Mouse (Mus musculus) heart, adult 9 months (tissue): ENCODE results near the gene Tmem185b.

Experiments used
- DNase-seq, 2 experiments: peaks; one replicate each; pipeline ENCODE4 v3.0.0; 2022; ENCODE audit warnings: low spot score in 2 of 2

Gene Tmem185b

DNA sequence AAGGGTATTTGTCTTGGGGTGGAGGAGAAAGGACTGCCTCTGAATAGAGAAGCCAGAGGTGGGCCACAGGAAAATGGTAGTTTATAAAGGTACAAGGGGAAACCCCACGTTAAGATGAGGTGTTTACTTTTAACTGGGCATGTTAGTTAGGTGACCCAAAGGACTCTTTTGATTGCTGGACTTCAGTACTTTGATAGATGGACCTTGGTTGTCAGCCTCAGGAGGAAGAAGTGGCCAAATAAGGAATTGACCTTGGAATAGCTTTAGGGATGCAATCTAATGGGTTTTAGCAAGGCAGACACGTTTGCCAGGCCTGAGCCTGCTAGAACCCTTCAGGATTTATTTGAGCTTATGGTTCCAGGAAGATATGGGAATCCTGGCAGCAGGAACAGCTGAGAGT is 13.3 kb downstream of the Tmem185b start:
- DNase-seq: no peak

DNA sequence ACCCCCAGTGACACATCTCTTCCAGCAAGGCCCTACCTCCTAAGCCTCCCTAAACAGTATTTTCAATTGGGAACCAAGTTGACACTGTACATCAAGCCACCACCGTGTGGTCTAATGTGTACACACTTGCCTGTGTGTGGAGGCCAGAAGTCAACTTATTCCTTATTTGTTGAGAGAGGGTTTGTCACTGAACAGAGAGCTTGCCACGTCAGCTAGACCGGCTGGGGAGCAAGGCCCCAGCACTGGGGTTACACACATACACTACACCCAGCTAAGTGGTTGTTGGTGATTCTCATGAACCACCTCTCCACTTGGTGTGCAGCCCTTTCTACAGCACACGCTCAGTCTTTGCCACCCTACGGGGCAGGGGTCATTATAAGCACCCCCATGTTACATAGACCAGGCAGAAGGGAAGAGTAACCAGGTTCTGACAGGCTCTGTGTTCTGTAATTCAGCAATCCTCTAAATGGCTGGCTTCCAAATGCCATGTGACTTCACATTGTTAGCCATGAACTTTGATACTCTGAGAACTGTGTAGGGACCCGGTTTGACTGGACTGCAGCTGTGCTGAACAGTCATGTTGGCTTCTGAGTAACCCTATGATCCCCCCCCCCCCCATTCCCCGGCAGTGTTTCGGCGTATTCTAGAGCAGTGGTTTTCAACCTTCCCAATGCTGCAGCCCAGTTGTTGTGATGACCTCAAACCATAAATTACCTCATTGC is 15.0 kb downstream of the Tmem185b start:
- no peak for DNase-seq

DNA sequence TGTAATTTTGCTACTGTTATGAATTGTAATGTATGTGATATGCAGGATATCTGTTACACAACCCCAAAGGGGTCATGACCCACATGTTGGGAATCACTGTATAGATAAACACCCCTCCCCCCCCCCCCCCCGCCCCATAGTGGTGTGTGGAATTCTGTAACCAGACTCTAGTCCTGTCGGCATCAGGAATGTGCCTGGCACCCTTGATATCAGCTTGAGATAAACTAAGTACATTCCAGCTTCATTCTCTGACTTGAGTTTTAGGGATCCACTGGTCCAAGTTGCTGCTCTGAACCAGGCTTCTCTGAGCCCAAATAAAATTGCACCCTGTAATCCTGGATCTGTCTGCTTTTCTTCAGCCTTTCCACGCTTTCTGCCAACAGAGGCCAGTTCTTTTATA is 15.6 kb downstream of the Tmem185b start:
- no peak for DNase-seq

DNA sequence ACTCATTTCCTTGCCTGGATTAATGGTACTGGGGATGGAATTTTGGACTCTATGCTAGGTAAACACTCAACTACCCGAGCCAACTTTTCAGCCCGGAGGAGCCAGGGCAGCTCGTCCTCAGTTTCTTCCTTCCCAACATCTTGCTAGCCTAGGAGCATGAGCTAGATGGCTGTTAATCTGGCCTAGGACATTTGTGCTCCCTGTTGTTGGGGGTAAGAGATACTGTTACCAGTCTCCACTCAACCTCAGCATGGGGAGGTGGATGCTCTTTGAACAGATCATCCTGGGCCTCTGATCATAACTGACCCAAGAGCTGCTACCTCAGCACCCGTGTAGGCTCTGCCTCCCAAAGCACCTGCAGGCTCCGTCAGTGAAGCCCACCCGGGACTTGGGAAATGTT is 17.4 kb downstream of the Tmem185b start:
- no peak for DNase-seq

DNA sequence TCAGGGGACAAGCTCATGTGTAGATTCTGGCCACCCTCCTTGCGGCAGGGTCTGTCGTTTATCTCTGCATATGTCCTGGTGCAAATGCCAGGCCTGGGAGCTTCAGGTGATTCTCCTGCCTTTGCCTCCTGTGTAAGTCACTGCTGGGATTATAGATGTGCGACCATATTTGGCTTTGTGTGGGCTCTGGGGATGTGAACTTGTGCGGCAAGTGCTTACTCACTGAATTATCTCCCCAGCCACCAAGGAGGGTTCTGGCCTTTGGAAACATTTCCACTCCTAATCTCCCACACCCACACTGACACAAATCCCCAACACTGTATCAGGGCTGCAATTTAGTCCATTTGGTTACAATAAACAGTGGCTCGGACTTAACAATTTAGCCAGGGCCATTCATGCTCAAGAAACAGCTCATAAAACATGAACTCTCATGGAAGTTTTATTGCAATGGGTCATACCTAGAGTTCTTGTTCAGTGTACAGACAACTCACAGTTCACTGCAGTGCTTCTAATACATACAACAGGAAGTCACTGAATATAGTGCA is 18.7 kb downstream of the Tmem185b start:
- no peak for DNase-seq

DNA sequence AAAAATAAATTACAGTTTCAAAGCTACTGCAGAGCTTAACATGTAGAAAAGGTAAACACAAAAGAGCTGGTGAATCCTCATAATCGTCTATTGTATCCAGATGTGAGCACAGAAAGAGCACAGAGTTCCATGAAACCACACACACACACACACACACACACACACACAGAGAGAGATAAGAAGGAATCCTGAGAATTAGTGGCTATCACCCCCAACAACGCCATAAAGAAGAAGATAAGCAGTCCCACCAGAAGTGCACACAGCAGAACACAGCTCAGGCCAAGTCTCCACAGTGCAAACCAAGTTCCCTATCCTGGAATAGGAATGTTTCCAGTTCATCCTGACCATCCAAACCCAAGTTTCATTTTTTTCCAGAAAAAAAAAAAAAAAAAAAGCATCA is 19.2 kb downstream of the Tmem185b start:
- DNase-seq: no peak

DNA sequence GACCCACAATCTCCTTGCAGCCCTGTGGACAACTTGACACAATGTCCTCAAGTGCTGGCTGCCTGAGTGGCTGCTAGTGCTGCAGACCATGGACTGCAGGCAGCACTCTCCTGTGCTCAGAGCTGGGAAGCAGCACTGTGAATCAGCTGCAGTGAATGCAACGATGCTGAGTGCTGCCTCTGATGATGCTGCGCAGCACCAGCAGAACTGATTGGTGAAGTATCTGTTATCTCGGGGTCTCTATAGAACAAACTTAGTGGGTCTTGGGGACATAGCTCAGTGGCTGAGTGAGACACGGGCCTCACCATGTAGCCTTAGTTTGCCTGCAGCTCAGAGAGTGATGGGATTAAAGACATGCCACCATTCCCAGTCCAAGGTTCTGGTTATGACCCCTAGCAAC is 19.7 kb downstream of the Tmem185b start:
- no peak for DNase-seq

DNA sequence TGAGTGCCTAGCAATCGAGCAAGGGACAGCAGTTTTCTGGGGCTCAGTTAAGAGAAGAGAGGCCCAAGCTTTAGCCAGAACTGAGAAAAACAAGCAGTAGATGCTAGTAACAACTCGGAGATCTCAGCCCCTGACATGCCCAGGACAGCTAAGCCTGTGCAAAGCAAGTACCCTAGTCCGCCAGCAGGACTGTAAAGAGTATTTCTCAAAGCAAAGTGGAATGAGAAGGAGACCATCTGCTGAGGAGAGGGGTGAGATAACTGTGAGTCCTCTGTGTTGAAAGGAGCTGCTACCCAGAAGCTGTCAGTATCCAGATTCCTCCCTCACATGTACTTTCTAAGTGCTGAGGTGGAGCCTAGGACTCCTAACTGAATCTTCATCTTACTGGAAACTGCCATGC is 20.5 kb downstream of the Tmem185b start:
- DNase-seq: no peak

DNA sequence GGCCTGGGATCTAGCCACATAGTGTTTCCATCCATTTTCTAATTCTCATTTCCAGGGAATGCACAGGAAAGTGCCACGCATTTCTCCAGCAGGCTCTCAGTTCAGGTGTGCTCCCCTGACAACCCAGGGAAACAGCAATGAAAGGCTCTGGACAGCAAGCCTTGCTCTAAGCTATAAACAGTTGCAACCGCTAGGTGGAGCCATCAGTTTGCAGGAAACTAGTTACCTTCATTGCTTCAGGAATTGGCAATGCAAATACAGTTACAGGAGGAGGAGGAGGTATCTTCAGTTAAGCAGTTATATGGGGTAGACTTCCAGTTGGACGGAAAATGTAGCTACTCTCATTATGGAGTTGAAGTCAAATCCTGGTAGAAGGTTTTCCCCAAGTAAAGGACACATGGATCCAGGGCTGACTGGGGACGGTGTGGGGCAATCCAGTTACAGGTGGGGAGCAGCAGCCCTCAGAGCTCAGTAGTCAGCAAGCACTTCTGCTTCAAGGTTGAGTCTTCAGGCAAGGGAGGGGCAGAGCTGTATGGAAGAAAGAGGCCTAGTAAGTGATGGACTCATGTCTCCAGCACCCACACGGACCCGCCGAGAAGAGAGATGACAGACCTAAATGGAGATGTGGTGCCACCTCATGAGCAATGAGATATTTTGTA is 22.8 kb downstream of the Tmem185b start:
- peak in 1 of 2 experiments; percentile 51 for DNase-seq

DNA sequence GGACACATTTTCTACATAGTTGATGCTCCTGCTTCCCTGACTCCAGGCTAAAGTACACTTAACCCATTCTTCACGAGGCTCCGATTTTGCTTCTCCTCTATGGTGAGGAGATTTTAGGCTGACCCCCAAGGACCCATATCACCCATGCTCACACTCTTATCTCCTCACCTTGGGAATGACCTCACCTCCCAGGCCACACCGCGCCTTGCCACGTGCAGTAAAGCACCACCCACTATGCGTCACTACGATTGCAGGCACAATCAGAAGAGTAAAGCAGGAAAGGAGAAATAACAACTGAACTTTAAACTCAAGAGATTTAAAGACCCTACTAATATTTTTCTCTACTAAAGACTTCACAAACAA is 23.3 kb downstream of the Tmem185b start:
- no peak for DNase-seq

DNA sequence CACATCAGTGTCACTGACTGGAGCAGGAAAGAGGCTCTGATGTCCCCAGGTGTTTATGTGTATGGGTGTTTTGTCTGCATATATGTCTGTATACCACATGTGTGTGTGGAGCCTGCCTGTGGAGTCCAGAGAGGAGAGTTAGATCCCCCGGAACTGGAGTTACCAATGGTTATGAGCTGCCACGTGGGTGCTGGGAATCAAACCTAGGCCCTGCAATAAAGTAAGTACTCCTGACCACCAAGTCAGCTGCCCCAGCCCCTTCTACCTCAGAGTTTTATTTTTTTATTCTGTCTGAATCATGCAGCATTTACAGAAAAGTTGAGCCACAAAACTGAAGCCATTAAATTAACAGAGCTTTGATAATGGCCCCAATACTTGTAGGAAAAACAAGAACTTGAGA is 24.1 kb downstream of the Tmem185b start:
- no peak for DNase-seq

DNA sequence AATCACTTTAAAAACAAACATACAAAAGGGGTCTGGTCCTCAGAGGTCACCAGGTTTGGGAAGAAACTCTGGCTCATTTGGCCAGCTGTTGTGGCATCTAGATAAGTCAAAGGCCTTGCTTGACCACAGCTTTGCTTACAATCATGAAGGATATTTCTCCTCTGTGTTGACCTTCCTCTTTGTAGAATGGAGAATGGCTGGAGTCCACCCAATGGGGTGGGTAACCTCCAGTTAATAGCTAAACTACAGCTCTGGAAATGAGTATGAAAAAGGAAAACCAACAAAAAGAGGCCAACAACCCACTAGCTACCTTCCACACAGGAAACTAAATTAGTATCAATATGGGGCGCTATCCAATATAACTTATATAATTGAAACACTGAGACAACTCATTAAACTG is 25.7 kb downstream of the Tmem185b start:
- no peak for DNase-seq

DNA sequence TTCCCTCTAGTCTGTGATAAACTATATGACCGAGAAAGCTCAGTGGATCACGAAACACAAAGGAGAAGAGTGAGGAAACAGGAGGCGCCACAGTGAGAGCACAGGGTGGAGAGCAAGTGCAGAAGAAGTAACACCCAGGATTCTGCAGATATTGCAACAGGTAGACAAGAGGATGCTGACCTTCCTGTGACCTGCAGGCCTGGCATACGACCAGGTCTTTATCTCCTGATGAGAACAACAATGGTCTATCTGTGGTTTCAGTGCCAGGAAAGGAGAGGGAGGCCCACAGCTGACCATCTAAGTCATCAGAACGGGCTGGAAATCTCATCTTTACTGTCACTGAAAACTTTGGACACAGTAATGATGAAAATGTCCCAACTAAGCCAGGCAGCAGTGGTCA is 29.7 kb downstream of the Tmem185b start:
- peak; percentile 7 to 57 for DNase-seq

DNA sequence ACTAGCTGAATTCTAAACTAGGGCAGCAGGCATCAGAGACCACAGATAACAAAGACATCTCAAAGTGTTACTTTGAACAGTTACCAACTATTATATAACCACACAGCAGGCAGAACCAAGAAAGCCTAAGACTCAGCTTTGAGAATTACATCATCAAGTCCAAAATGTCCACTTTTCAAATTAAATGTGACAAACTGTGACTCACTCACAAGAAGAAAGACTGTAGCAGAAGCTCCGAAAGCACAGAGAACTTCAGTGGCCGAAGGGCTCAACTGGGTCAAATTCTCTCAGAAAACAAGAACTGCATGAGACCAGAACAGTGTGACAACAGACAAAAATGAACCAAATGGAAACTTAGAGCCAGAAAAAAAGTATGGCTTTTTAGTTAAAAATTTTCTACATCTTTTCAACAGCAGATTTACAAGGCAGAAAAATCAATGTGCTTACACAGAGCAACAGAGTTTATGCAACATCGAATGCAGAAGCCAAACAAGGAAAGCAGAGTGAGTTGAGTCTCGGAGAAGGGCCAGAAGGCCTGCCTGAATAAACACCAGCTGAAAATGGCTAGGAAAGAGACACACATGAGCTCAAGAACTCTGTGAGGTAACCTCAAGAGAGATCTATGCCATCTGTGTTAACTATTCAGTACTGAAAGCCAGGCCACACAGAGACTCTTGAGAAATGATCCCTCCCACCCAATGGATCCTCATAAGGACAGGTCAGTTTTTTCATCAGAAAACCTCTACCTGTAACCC is 31.9 kb downstream of the Tmem185b start:
- peak; percentile 21 to 32 for DNase-seq

DNA sequence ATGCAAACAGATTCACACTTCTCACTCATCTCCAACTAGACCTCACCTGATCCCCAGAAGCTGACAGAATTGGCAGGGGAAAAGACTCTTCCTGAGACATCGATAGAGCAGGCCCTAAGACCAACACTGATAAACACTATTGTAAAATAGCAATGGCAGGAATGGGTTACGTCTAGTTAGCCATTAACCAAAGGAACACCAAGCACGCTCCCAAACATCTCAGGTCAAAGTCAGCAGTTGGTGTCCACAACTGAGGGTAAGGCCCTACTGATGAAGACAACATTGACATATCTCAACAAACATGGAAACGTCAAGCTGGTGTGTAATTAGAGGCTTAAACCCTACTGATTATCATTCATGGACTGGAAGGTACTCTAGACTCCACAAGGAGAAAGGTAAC is 39.6 kb downstream of the Tmem185b start:
- no peak for DNase-seq

DNA sequence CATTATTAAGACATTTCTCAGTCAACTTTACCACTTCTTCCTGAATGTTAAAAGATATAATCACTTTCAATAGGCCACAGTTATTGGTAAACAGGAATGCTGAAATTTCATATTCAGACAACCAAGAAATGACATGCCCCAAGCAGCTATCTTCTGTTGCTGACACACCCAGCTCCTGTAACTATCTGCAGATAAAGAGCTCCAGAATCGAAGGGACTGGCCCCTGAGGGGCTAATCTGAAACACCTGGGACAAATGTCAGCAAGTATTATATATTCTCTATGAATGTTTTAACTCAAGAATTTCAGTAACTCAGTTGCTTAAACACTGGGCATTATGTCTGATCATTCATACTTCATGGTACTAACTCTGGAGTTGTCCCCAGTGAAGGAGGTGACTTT is 44.2 kb downstream of the Tmem185b start:
- no peak for DNase-seq
